Mouse (Mus musculus) lung, adult 18-20 months (tissue): ENCODE data around the gene Med31.
"Not testable (repeated sequence)": the region's sequence is repeated elsewhere in the genome, so short reads cannot be mapped to it uniquely, and the experiment has no call there.

Experiments
- DNase-seq, 2 experiments: peaks; one replicate each; pipeline ENCODE4 v3.0.0; 2022; ENCODE audit warnings: mixed read lengths in 2 of 2

Gene Med31

GRCm38 (mm10) chr11:72196506-72196905 is 18.9 kb downstream of the Med31 start:
- DNase-seq: no peak

DNA sequence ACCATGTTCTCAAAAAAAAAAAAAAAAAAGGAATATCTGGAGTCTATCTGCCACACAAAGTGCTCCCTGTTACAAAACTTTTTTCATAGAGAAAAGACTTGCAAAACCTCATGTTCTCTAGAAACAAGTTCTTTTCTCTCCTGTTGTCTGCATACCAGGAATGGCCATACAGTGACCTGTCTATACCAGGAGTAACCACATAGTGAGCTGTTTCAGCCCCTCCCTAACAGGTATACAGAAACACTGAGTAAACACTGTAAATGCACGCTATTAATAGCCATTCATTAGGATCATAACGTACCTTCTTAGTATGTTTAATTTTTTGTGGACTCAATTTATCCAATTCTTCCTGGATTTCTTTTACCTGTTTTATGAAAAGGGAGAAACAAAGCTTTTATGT is 21.1 kb downstream of the Med31 start:
- DNase-seq: no peak

DNA sequence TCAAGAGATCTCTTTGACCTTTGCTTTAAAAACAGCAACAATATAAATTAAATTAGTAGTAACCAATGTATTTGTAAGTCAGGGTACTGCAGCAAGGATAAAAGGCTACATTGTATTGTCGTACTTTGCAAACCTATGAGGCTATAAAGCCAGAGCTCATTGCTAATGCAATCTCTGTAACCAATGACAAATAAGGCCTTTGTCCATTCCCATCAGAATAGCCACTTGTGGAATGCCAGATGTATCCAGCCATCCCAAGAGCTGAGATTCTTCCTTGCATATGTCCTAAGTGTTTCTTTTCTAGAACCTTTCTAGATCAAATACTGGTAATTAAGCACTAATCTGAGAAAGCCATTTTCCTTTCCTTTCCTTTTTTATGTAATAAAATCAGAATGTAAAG is 24.5 kb downstream of the Med31 start:
- DNase-seq: no peak

DNA sequence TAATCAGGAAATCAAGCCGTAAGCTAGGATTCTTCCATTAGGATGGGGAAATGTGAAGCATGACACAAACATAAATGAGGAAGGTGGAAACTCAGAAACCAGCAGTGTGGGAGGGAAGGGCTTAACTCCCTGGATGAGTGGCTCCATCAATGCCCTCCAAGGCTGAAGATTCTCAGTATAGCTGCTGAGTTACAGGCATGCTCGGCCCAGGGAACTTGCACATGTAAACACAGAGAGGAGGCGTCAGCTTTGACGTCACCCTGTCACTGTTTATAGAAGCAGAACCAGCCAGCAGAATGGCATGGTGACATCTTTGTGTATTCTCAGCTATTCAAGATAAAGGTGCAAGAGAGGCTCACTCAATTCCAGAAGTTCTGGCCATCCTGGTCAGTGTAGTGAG is 31.1 kb downstream of the Med31 start:
- DNase-seq: no peak

GRCm38 (mm10) chr11:72181136-72181535 is 34.3 kb downstream of the Med31 start:
- no peak for DNase-seq

DNA sequence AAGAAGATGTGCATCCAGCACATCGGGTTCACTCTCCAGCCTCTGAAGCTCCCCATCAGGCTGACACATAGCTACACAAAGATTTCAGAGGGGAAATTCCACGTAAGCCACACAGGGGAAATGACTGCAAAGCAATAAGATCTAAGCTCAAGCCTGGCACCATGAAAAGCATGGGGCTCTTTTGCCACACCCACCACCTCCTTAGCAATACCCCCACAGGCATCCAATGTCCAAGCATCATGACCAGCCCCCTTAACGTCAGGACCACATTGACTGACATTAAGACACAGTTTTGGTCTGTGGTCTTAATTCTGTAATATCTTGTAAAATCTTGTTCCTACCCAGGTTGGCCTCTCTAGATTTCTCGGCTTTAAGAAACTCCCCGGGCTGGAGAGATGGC is 34.8 kb downstream of the Med31 start:
- DNase-seq: no peak

DNA sequence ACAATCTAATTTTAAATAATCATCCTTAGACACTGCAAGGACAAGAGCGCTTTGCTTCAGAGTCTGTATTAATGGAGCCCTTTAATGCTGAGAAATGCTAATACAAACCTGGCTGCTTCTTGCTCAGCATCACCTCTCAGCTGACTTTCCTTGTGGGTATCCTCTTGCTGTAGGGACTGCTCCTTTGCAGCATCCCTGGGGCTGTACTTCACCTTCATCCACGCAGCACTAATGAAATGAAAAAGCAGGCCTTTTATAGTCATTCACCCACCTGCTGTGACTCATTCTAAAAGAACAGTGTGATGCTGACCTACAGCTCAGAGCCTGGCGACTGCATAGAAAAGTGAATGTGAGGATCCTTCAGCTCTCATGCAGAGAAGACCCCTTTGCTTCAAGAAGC is 38.8 kb downstream of the Med31 start:
- no peak for DNase-seq

DNA sequence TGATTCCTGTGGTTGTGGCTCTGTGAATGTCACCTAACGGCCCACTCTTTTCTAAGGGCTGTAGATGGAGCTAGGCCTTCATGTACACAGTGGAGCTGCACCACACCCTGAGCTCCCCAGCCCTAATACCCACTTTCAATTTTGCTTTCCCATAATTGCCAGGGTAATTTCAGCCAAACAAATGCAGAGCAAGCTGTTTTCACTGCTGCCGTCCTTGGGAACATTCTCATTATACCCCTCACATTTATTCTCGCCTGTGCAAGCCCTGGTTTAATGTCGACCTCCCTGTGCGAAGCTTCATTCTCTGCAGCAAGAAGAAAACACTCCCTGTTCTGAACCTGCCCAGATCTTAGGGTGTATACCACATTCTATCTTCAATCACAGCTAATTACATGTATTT is 39.4 kb downstream of the Med31 start:
- DNase-seq: no peak

DNA sequence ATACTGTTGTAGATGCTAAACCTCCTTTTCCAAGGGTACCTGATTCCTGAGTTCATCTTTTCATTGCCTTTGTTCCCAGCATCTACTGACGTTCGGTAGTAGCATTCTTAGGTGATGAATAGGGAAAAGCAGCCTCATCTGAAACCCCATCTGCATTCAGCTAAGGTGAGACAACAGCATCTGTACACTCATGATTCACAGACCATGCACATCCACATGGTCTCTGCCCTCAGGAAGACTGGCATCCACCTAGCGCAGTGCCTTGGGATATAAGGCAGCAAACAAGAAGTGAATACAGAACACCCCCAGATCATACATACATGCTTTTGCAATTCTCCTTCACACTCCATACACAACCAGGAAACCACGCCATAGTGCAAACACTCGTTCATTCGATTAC is 40.7 kb downstream of the Med31 start:
- DNase-seq: no peak

GRCm38 (mm10) chr11:72173506-72173905 is 41.9 kb downstream of the Med31 start:
- no peak for DNase-seq

- not testable (repeated sequence) for DNase-seq
Measured at GRCm38 (mm10) chr11:72171906-72172305, 43.5 kb downstream of the Med31 start.

DNA sequence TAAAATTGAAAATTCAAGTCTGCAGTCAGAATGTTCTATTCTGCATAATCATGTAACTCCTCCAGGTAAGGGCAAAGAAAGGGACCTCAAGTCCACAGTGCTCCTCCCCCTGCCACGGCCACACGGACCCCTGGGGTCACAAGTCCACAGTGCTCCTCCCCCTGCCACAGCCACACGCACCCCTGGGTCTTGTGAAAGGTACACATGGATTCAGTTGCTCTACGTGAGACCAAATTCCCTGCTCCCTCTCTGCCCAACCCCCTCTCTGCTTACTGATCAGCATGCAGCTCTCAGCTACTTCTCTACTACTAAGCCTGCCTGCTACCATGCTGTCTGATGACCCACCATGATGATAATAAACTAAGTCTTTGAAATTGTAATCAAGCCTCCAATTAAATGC is 45.5 kb downstream of the Med31 start:
- DNase-seq: no peak

- DNase-seq: no peak
Measured at GRCm38 (mm10) chr11:72163198-72163597, 52.2 kb downstream of the Med31 start.
